Comparison of ENCODE assay signal across 12 mouse cellular contexts in genomic region chr5:37828591-37829295, GRCm38 (mm10). TPM values are rescaled to one million over a fixed set of nuclear protein-coding genes. Genes with fewer than 3 reads are reported as not detected.
DNase-seq lines count a peak whose midpoint lies in the region; ATAC-seq and TF ChIP-seq lines count a peak whose summit lies in the region.
"Had no signal": no experiment of that assay in that cellular context is flagged by ENCODE, and none has a peak within 500 bp of the region (broad histone marks: within the 10 kb centered on the region; RNA-seq: fewer than 3 reads in every experiment).

No protein-coding gene starts in this region.

- no peak overlapping the region for H3K4me2 ChIP-seq in midbrain, postnatal 0 days (ENCODE audit: low read depth, low read length, poor library complexity, severe bottlenecking)
- H3K4me2 ChIP-seq in embryonic facial prominence, embryonic 15.5 days (replicated peaks), result peak overlapping the region; percentile 80
- peak overlapping the region; percentile 47 for H3K4me2 ChIP-seq in neural tube, embryonic 12.5 days (replicated peaks)
- H3K4me2 ChIP-seq: lung, embryonic 15.5 days had no signal

- H3K27ac ChIP-seq in midbrain, embryonic 10.5 days (replicated peaks), result no peak overlapping the region
- no peak overlapping the region for H3K27ac ChIP-seq in midbrain, postnatal 0 days (ENCODE audit: low read depth, low read length)
- peak overlapping the region; percentile 82 for H3K27ac ChIP-seq in embryonic facial prominence, embryonic 15.5 days (replicated peaks)
- H3K27ac ChIP-seq in neural tube, embryonic 12.5 days, result no peak overlapping the region
- H3K27ac ChIP-seq: lung, embryonic 15.5 days had no signal

- no peaks in the 10 kb centered on the region for H3K36me3 ChIP-seq in midbrain, embryonic 10.5 days
- no peaks in the 10 kb centered on the region for H3K36me3 ChIP-seq in midbrain, postnatal 0 days (ENCODE audit: insufficient read depth, low read length)
- H3K36me3 ChIP-seq in embryonic facial prominence, embryonic 15.5 days, result no peaks in the 10 kb centered on the region
- no peaks in the 10 kb centered on the region for H3K36me3 ChIP-seq in neural tube, embryonic 12.5 days
- H3K36me3 ChIP-seq: lung, embryonic 15.5 days had no signal

- H3K4me3 ChIP-seq in midbrain, embryonic 10.5 days, result peak overlapping the region; percentile 41
- H3K4me3 ChIP-seq in midbrain, postnatal 0 days (ENCODE audit: low read depth, low read length), result no peak overlapping the region
- H3K4me3 ChIP-seq in embryonic facial prominence, embryonic 15.5 days (replicated peaks), result peak overlapping the region; percentile 72
- H3K4me3 ChIP-seq in neural tube, embryonic 12.5 days, result no peak overlapping the region
- H3K4me3 ChIP-seq: lung, embryonic 15.5 days had no signal

- ATAC-seq in midbrain, postnatal 0 days (ENCODE audit: low FRiP score), result no peak
- ATAC-seq in embryonic facial prominence, embryonic 15.5 days (ENCODE audit: insufficient number of reproducible peaks, low FRiP score, low TSS enrichment, low read depth), result no peak
- ATAC-seq in neural tube, embryonic 12.5 days (ENCODE audit: low FRiP score, low read depth), result no peak

- H3K27me3 ChIP-seq in midbrain, embryonic 10.5 days (ENCODE audit: low read depth, poor library complexity, severe bottlenecking), result peaks cover 100% of the 10 kb centered on the region
- peaks cover 79% of the 10 kb centered on the region for H3K27me3 ChIP-seq in midbrain, postnatal 0 days (ENCODE audit: insufficient read depth, low read length)
- peaks cover 86% of the 10 kb centered on the region for H3K27me3 ChIP-seq in embryonic facial prominence, embryonic 15.5 days
- H3K27me3 ChIP-seq in neural tube, embryonic 12.5 days (replicated peaks), result peaks cover 90% of the 10 kb centered on the region

- no peak overlapping the region for H3K9ac ChIP-seq in midbrain, postnatal 0 days (replicated peaks; ENCODE audit: low read length, poor library complexity, severe bottlenecking)
- H3K9ac ChIP-seq in embryonic facial prominence, embryonic 15.5 days, result no peak overlapping the region
- no peak overlapping the region for H3K9ac ChIP-seq in neural tube, embryonic 12.5 days
- H3K9ac ChIP-seq: lung, embryonic 15.5 days had no signal

- H3K9me3 ChIP-seq in midbrain, embryonic 10.5 days (replicated peaks), result peaks cover 4% of the 10 kb centered on the region; the same call in 1 of the 2 replicates
- no peaks in the 10 kb centered on the region for H3K9me3 ChIP-seq in midbrain, postnatal 0 days (ENCODE audit: low read length)
- H3K9me3 ChIP-seq in embryonic facial prominence, embryonic 15.5 days (replicated peaks), result no peaks in the 10 kb centered on the region
- H3K9me3 ChIP-seq in neural tube, embryonic 12.5 days, result 0 out of 2 replicates have a peak, but pooled peaks cover 4% of the 10 kb centered on the region
- H3K9me3 ChIP-seq: lung, embryonic 15.5 days had no signal

- peaks cover 65% of the 10 kb centered on the region for H3K4me1 ChIP-seq in midbrain, embryonic 10.5 days
- H3K4me1 ChIP-seq in midbrain, postnatal 0 days (ENCODE audit: insufficient read depth, low read length), result no peaks in the 10 kb centered on the region
- peaks cover 41% of the 10 kb centered on the region for H3K4me1 ChIP-seq in embryonic facial prominence, embryonic 15.5 days
- H3K4me1 ChIP-seq in neural tube, embryonic 12.5 days, result peaks cover 41% of the 10 kb centered on the region

- under 1% methylated on average over 35 of the region's 35 CpGs for WGBS in midbrain, embryonic 10.5 days
- 2% methylated on average over 35 of the region's 35 CpGs for WGBS in midbrain, postnatal 0 days
- 7% methylated on average over 35 of the region's 35 CpGs for WGBS in embryonic facial prominence, embryonic 15.5 days
- WGBS in neural tube, embryonic 12.5 days, result 1% methylated on average over 35 of the region's 35 CpGs

- peak; percentile 57 for DNase-seq in midbrain, embryonic 10.5 days (ENCODE audit: low spot score)
- DNase-seq in midbrain, postnatal 0 days (ENCODE audit: low spot score), result no peak
- peak; percentile 68 for DNase-seq in embryo, embryonic 10.5 days (ENCODE audit: low spot score)
- DNase-seq in adrenal gland, postnatal 25 days, result no peak
- DNase-seq in gastrocnemius, postnatal 10 days, result no peak
- DNase-seq: kidney, adult 8-10 months; left cerebral cortex, postnatal 4 days; spleen, adult 18-20 months had no signal

- no peak for TF ChIP-seq CTCF in midbrain, postnatal 0 days (IDR thresholded peaks at IDR 0.05)

RNA-seq across cellular contexts. Expression of gene Msx1, which starts 4.4 kb away (rescaled TPM):
- 150 and 155 TPM in 2 replicates for polyA plus RNA-seq in midbrain, embryonic 10.5 days (2016; fragmentation: Nextera tagmentation; extraction: Ambion mirVana)
- 12.2 and 12.3 TPM in 2 replicates for total RNA-seq in midbrain, postnatal 0 days (2014; rRNA removed)
- polyA plus RNA-seq in midbrain, postnatal 0 days (2015; fragmentation: Nextera tagmentation; extraction: Ambion mirVana), result 8.0 and 8.3 TPM in 2 replicates
- 181 and 201 TPM in 2 replicates for polyA plus RNA-seq in embryonic facial prominence, embryonic 15.5 days (2015; fragmentation: Nextera tagmentation; extraction: Ambion mirVana)
- polyA plus RNA-seq in neural tube, embryonic 12.5 days (2016; fragmentation: Nextera tagmentation; extraction: Ambion mirVana), result 38.8 and 50.5 TPM in 2 replicates
- total RNA-seq in adrenal gland, postnatal 25 days (2021), result 1.1 and 1.3 TPM in 2 replicates
- 1 to 10 TPM; 4.1 to 4.4 TPM for total RNA-seq in gastrocnemius, postnatal 10 days (2021)
- total RNA-seq: megakaryocyte-erythroid progenitor cell, adult 5-6 weeks had no signal

Comparison
In these comparisons a context has a peak if more than half of its experiments do, and no peak if none do; other contexts are left out.
1. DNase-seq: peak in midbrain, embryonic 10.5 days (single experiment) and embryo, embryonic 10.5 days (single experiment); none in midbrain, postnatal 0 days (single experiment), adrenal gland, postnatal 25 days (single experiment) and gastrocnemius, postnatal 10 days (single experiment).
2. H3K4me3 ChIP-seq: peak in midbrain, embryonic 10.5 days (single experiment) and embryonic facial prominence, embryonic 15.5 days (single experiment); none in midbrain, postnatal 0 days (single experiment) and neural tube, embryonic 12.5 days (single experiment).